Mouse (Mus musculus) C2C12 (cell line): ENCODE data around the gene Rft1. TPM values are rescaled to one million over a fixed set of nuclear protein-coding genes. Genes with fewer than 3 reads are reported as not detected.

Experiments
- H3K27me3 ChIP-seq: one replicate; pipeline ENCODE4 v1.6.1; 2011; ENCODE audit not compliant: control insufficient read depth, insufficient read depth, insufficient read length
- H3K36me3 ChIP-seq: one replicate; pipeline ENCODE4 v1.6.1; 2011; ENCODE audit not compliant: control insufficient read depth, insufficient read depth
- H3K4me3 ChIP-seq: one replicate; pipeline ENCODE4 v1.5.1; 2011; ENCODE audit warnings: mild to moderate bottlenecking, control low read depth; ENCODE audit not compliant: poor library complexity, insufficient read depth, severe bottlenecking
- H3K79me2 ChIP-seq: one replicate; pipeline ENCODE4 v1.6.1; 2011; ENCODE audit not compliant: control insufficient read depth, insufficient read depth
- H3K79me3 ChIP-seq: one replicate; pipeline ENCODE4 v1.6.1; 2011; ENCODE audit warnings: low read depth, control low read depth
- H3ac ChIP-seq: one replicate; pipeline ENCODE3; 2011; ENCODE audit warnings: low read depth; ENCODE audit not compliant: control insufficient read depth, insufficient read length
- CEBPB ChIP-seq: IDR thresholded peaks from one replicate; pipeline ENCODE4 v1.6.1; 2011; ENCODE audit warnings: low read depth, mild to moderate bottlenecking, control low read depth, moderate library complexity
- CTCF ChIP-seq: IDR thresholded peaks from one replicate; pipeline ENCODE4 v1.5.1; 2011; ENCODE audit not compliant: control insufficient read depth, insufficient read depth, insufficient read length
- FOSL1 ChIP-seq: IDR thresholded peaks from one replicate; pipeline ENCODE4 v1.8.0; 2011; ENCODE audit warnings: mild to moderate bottlenecking, low read length; ENCODE audit not compliant: poor library complexity, insufficient read depth, severe bottlenecking
- MAX ChIP-seq: IDR thresholded peaks from one replicate; pipeline ENCODE4 v1.6.1; 2011; ENCODE audit warnings: mild to moderate bottlenecking, control low read depth
- MYOD1 ChIP-seq: IDR thresholded peaks from one replicate; pipeline ENCODE4 v1.6.1; 2011; ENCODE audit warnings: low read depth; ENCODE audit not compliant: control insufficient read depth, insufficient read length
- MYOG ChIP-seq: IDR thresholded peaks from one replicate; pipeline ENCODE4 v1.6.1; 2011; ENCODE audit not compliant: control insufficient read depth, insufficient read length; ENCODE audit errors: extremely low read depth
- USF1 ChIP-seq: IDR thresholded peaks from one replicate; pipeline ENCODE4 v1.6.1; 2011; ENCODE audit warnings: low read depth, mild to moderate bottlenecking, control low read depth, moderate library complexity
- polyA plus RNA-seq: library from polyadenylated mRNA; unstranded; fragments of >200 nt; fragmentation: generic; extraction: Trizol; gene quantifications from one replicate; pipeline ENCODE4 v1.2.1, GENCODE M21; 2012; ENCODE audit warnings: missing spikeins

Gene Rft1
- polyA plus RNA-seq, 1 experiment, result 13.4 TPM

- Histone ChIP-seq H3ac (no peak overlapping the region), H3K27me3 (no peaks in the 10 kb centered on the region), H3K4me3 (no peak overlapping the region), H3K79me3 (peaks cover 33% of the 10 kb centered on the region), H3K79me2 (peaks cover 56% of the 10 kb centered on the region), H3K36me3 (no peaks in the 10 kb centered on the region)
- TF ChIP-seq CTCF (no peak), FOSL1 (no peak), MAX (no peak), USF1 (no peak), MYOG (no peak), CEBPB (no peak), MYOD1 (no peak)
Observed at GRCm38 (mm10) chr14:30722406-30722805, 68.2 kb downstream of the Rft1 start.

DNA sequence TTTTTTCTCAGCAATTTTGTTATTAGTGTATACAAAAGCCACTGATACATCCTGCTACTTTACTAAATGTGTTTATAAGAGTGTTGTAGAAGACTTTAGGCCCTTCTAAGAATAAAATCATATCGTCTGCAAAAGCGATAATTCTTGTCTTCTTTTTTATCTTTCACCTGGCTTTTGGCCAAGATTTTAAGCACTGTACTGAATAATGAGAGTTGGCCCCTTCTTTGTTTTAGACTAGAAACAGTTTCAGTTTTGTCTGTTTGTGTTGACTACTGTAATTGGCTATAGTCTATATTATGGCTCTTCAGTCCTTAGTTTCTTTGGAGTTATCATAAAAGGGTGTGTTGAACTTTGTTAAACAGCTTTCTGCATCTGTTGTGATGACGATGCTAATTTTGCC, 77.7 kb downstream of the Rft1 start:
- Histone ChIP-seq H3K79me3 (peaks cover 9% of the 10 kb centered on the region), H3K36me3 (no peaks in the 10 kb centered on the region), H3K79me2 (peaks cover 42% of the 10 kb centered on the region), H3K4me3 (no peak overlapping the region), H3ac (no peak overlapping the region), H3K27me3 (no peaks in the 10 kb centered on the region)
- TF ChIP-seq FOSL1 (no peak), CTCF (no peak), MYOD1 (no peak), MYOG (no peak), USF1 (no peak)

GRCm38 (mm10) chr14:30734665-30735064, 80.5 kb downstream of the Rft1 start:
- H3ac ChIP-seq, result no peak overlapping the region
- H3K27me3 ChIP-seq, result no peaks in the 10 kb centered on the region
- H3K4me3 ChIP-seq, result no peak overlapping the region
- no peak for TF ChIP-seq MYOG
- no peak for TF ChIP-seq FOSL1
- TF ChIP-seq MYOD1, result no peak
- TF ChIP-seq CEBPB, result no peak
- TF ChIP-seq MAX, result no peak
- no peak for TF ChIP-seq CTCF
- TF ChIP-seq USF1, result no peak
- no peaks in the 10 kb centered on the region for H3K36me3 ChIP-seq
- H3K79me3 ChIP-seq, result peaks cover 11% of the 10 kb centered on the region
- H3K79me2 ChIP-seq, result peaks cover 51% of the 10 kb centered on the region

GRCm38 (mm10) chr14:30735810-30736209, 81.7 kb downstream of the Rft1 start:
- TF ChIP-seq USF1 (no peak), FOSL1 (no peak), CTCF (no peak), MYOD1 (no peak), MYOG (no peak), MAX (no peak)
- no peak overlapping the region for H3ac ChIP-seq
- H3K79me2 ChIP-seq, result peaks cover 50% of the 10 kb centered on the region
- no peaks in the 10 kb centered on the region for H3K27me3 ChIP-seq
- H3K4me3 ChIP-seq, result no peak overlapping the region
- H3K79me3 ChIP-seq, result peaks cover 12% of the 10 kb centered on the region
- H3K36me3 ChIP-seq, result no peaks in the 10 kb centered on the region

DNA sequence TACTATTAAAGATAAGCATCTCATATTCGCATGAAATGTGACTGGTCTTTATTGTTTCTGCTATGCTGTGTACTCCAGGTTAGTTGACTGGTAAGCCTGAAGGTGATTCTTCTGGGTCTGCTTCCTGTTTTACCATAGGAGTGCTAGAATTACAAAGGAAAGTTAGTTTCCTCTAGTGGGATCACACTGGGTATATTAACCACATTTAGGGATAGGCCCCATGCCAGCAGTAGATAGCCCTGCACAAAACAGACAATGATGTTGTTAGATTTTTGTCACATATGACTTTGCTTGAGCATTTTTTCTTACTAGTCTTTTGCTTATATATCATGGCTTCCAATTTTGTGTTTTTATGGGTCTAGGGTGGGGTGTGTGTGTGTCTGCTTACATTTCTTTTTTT, 82.3 kb downstream of the Rft1 start:
- no peak overlapping the region for H3ac ChIP-seq
- H3K79me2 ChIP-seq, result peaks cover 45% of the 10 kb centered on the region
- H3K4me3 ChIP-seq, result no peak overlapping the region
- no peaks in the 10 kb centered on the region for H3K36me3 ChIP-seq
- no peaks in the 10 kb centered on the region for H3K27me3 ChIP-seq
- H3K79me3 ChIP-seq, result peaks cover 10% of the 10 kb centered on the region
- TF ChIP-seq MAX, result no peak

Other genes starting within 250 kb of the Rft1 start
- 7.7 TPM for gene Dcp1a, start 174.8 kb upstream of the Rft1 start, polyA plus RNA-seq
- gene Cacna1d, start 162.9 kb upstream of the Rft1 start, polyA plus RNA-seq, result not detected
- 86.5 TPM for gene Tkt, start 106.0 kb upstream of the Rft1 start, polyA plus RNA-seq
- gene Prkcd, start 28.1 kb upstream of the Rft1 start, polyA plus RNA-seq, result 29.3 TPM
- gene Sfmbt1, start 60.5 kb downstream of the Rft1 start, polyA plus RNA-seq, result 5.1 TPM
- 15.7 TPM for gene Tmem110, start 171.2 kb downstream of the Rft1 start, polyA plus RNA-seq
- 10.3 TPM for gene Mustn1, start 224.8 kb downstream of the Rft1 start, polyA plus RNA-seq
- 0.11 TPM for gene Itih4, start 232.1 kb downstream of the Rft1 start, polyA plus RNA-seq